ENCODE assay signal across 9 mouse cellular contexts in genomic region chr6:134876795-134877194, GRCm38 (mm10). TPM values are rescaled to one million over a fixed set of nuclear protein-coding genes. Genes with fewer than 3 reads are reported as not detected.
A peak's percentile ranks its signal among the peaks of the same experiment; 100 is the strongest.
DNase-seq lines count a peak whose midpoint lies in the region; ATAC-seq and TF ChIP-seq lines count a peak whose summit lies in the region.
"Had no signal": no experiment of that assay in that cellular context is flagged by ENCODE, and none has a peak within 500 bp of the region (broad histone marks: within the 10 kb centered on the region; RNA-seq: fewer than 3 reads in every experiment).

No protein-coding gene starts in this region.

- no peak overlapping the region for H3K4me2 ChIP-seq in kidney, embryonic 14.5 days (replicated peaks; ENCODE audit: low read depth, low read length)
- H3K4me2 ChIP-seq: embryonic facial prominence, embryonic 12.5 days had no signal

- no peaks in the 10 kb centered on the region for H3K27me3 ChIP-seq in kidney, adult 2 months (replicated peaks; ENCODE audit: control insufficient read depth, insufficient read depth, low read length)
- H3K27me3 ChIP-seq in kidney, embryonic 14.5 days (ENCODE audit: control insufficient read depth, insufficient read depth, low read length): no peaks in the 10 kb centered on the region
- H3K27me3 ChIP-seq: embryonic facial prominence, embryonic 12.5 days had no signal

- intact Hi-C loops in left cerebral cortex, postnatal 4 days (cut with DNase I): no loop called here

- H3K4me1 ChIP-seq in kidney, adult 2 months (ENCODE audit: control insufficient read depth, insufficient read depth, low read length): peaks cover 7% of the 10 kb centered on the region
- H3K4me1 ChIP-seq in kidney, embryonic 14.5 days (ENCODE audit: control insufficient read depth, insufficient read depth, low read length): no peaks in the 10 kb centered on the region
- no peaks in the 10 kb centered on the region for H3K4me1 ChIP-seq in ES-E14 (ENCODE audit: control insufficient read depth in 2 of 2, insufficient read depth in 2 of 2, low read length in 2 of 2, poor library complexity in 1 of 2)
- H3K4me1 ChIP-seq in cortical plate, adult 2 months (ENCODE audit: control insufficient read depth, insufficient read depth, low read length): peaks cover 5% of the 10 kb centered on the region; the same call in 1 of the 2 replicates

- H3K9me3 ChIP-seq in kidney, embryonic 14.5 days (ENCODE audit: control insufficient read depth, low read length): no peaks in the 10 kb centered on the region
- H3K9me3 ChIP-seq in ES-E14 (ENCODE audit: control insufficient read depth, insufficient read depth, low read depth, low read length): no peaks in the 10 kb centered on the region
- H3K9me3 ChIP-seq: embryonic facial prominence, embryonic 12.5 days had no signal

- H3K36me3 ChIP-seq in kidney, adult 2 months (ENCODE audit: control insufficient read depth, insufficient read depth, low read length): no peaks in the 10 kb centered on the region
- no peaks in the 10 kb centered on the region for H3K36me3 ChIP-seq in kidney, embryonic 14.5 days (ENCODE audit: control insufficient read depth, insufficient read depth, low read length)
- 0 out of 2 replicates have a peak, but pooled peaks cover 2% of the 10 kb centered on the region for H3K36me3 ChIP-seq in ES-E14 (ENCODE audit: control insufficient read depth, insufficient read depth, low read length, poor library complexity, severe bottlenecking)

- peak; percentile 70 for DNase-seq in kidney, adult 2 months
- DNase-seq in ES-E14 (ENCODE audit: low read depth, low spot score): no peak
- DNase-seq in left cerebral cortex, postnatal 4 days: no peak
- DNase-seq in ovary, postnatal 36 days (ENCODE audit: low spot score): no peak
- DNase-seq in yolk sac, embryonic 10.5 days (ENCODE audit: low spot score): no peak

- no peak for TF ChIP-seq POLR2A in kidney, adult 2 months (IDR thresholded peaks at IDR 0.05; ENCODE audit: low read depth, low read length)
- TF ChIP-seq POLR2A in cortical plate, adult 2 months (IDR thresholded peaks at IDR 0.05; ENCODE audit: extremely low read depth, insufficient read depth, low read length): no peak

- ATAC-seq in kidney, embryonic 14.5 days (ENCODE audit: low FRiP score, low TSS enrichment): no peak
- peak; percentile 70 for ATAC-seq in megakaryocyte, adult 5-6 weeks (ENCODE audit: poor library complexity, severe bottlenecking)

- no peak overlapping the region for H3K4me3 ChIP-seq in kidney, adult 2 months (ENCODE audit: insufficient read depth, low read depth, low read length)
- no peak overlapping the region for H3K4me3 ChIP-seq in kidney, embryonic 14.5 days (ENCODE audit: low read length)
- no peak overlapping the region for H3K4me3 ChIP-seq in ES-E14 (ENCODE audit: insufficient read depth in 1 of 2, low read depth in 1 of 2, low read length in 2 of 2, poor library complexity in 1 of 2, severe bottlenecking in 1 of 2)
- no peak overlapping the region for H3K4me3 ChIP-seq in cortical plate, adult 2 months (ENCODE audit: insufficient read depth, low read length)
- H3K4me3 ChIP-seq: embryonic facial prominence, embryonic 12.5 days had no signal

- peak; percentile 56 for TF ChIP-seq CTCF in kidney, adult 2 months (conservative IDR thresholded peaks at IDR 0.05; ENCODE audit: insufficient read depth, insufficient read length, low read depth, low read length)
- TF ChIP-seq CTCF in cortical plate, adult 2 months (IDR thresholded peaks at IDR 0.05; ENCODE audit: extremely low read depth, insufficient read depth, low read length): peak; percentile 26; the same call in 1 of the 2 replicates

- no peak overlapping the region for H3K27ac ChIP-seq in kidney, adult 2 months (ENCODE audit: insufficient read depth, low read depth, low read length)
- no peak overlapping the region for H3K27ac ChIP-seq in kidney, embryonic 14.5 days (ENCODE audit: low read depth, low read length)
- H3K27ac ChIP-seq in ES-E14 (ENCODE audit: insufficient read depth, low read depth, low read length, poor library complexity, severe bottlenecking): no peak overlapping the region
- H3K27ac ChIP-seq in cortical plate, adult 2 months (ENCODE audit: insufficient read depth, low read length): no peak overlapping the region
- H3K27ac ChIP-seq: embryonic facial prominence, embryonic 12.5 days had no signal

- 54% methylated on average over 6 of the region's 6 CpGs for WGBS in kidney, adult 2 months
- 80% methylated on average over 6 of the region's 6 CpGs for WGBS in kidney, embryonic 14.5 days

- in situ Hi-C loops in ES-E14 (cut with MboI; ENCODE audit: low sequenced_read_pairs in 2 of 2, unreplicated experiment in 2 of 2): no loop called here

- H3K9ac ChIP-seq in kidney, embryonic 14.5 days (ENCODE audit: low read depth, low read length): no peak overlapping the region
- no peak overlapping the region for H3K9ac ChIP-seq in ES-E14 (ENCODE audit: insufficient read depth, low read depth, low read length, poor library complexity, severe bottlenecking)
- H3K9ac ChIP-seq: embryonic facial prominence, embryonic 12.5 days had no signal

TF ChIP-seq in ES-E14, 5 proteins besides CTCF, POLR2A, EP300 and RAD21:
- TF ChIP-seq ZC3H11A (IDR thresholded peaks at IDR 0.05; ENCODE audit: borderline replicate concordance, low read depth, low read length) (0 out of 2 replicates have a peak, but pooled peaks have one; percentile 14), CHD2 (IDR thresholded peaks at IDR 0.05; ENCODE audit: low read depth, low read length) (no peak)

RNA-seq across cellular contexts. Expression of gene Gpr19, which starts 21.6 kb away (rescaled TPM):
- polyA plus RNA-seq in kidney, adult 2 months (2012; rRNA removed): 6.4 and 7.9 TPM in 2 replicates
- polyA plus RNA-seq in kidney, embryonic 14.5 days (2014; fragmentation: Nextera tagmentation; extraction: Ambion mirVana): 12.1 and 13.1 TPM in 2 replicates
- 34.7 and 36.3 TPM in 2 replicates for total RNA-seq in ES-E14 (2012; rRNA removed)
- 24.4 and 24.5 TPM in 2 replicates for polyA plus RNA-seq in cortical plate, adult 2 months (2012; rRNA removed)
- total RNA-seq in megakaryocyte, adult 5-6 weeks (2015): 7.4 and 9.8 TPM in 2 replicates
- total RNA-seq in megakaryocyte, adult 5-6 weeks (2017): 7.7 and 11.0 TPM in 2 replicates
- total RNA-seq in left cerebral cortex, postnatal 4 days (2021): 10 to 100 TPM; 24.5 to 29.3 TPM

RNA-seq across cellular contexts. Expression of gene Cdkn1b, which starts 43.4 kb away (rescaled TPM):
- 15.9 and 17.1 TPM in 2 replicates for polyA plus RNA-seq in kidney, adult 2 months (2012; rRNA removed)
- 14.5 and 15.3 TPM in 2 replicates for polyA plus RNA-seq in kidney, embryonic 14.5 days (2014; fragmentation: Nextera tagmentation; extraction: Ambion mirVana)
- 10.7 and 15.4 TPM in 2 replicates for total RNA-seq in ES-E14 (2012; rRNA removed)
- 20.0 and 20.6 TPM in 2 replicates for polyA plus RNA-seq in cortical plate, adult 2 months (2012; rRNA removed)
- total RNA-seq in megakaryocyte, adult 5-6 weeks (2015): 44.0 and 52.2 TPM in 2 replicates
- total RNA-seq in megakaryocyte, adult 5-6 weeks (2017): 92.3 and 104 TPM in 2 replicates
- total RNA-seq in left cerebral cortex, postnatal 4 days (2021): 10 to 100 TPM; 55.5 to 62.2 TPM

RNA-seq across cellular contexts. Expression of gene Crebl2, which starts 46.8 kb away (rescaled TPM):
- polyA plus RNA-seq in kidney, adult 2 months (2012; rRNA removed): 20.4 and 26.1 TPM in 2 replicates
- polyA plus RNA-seq in kidney, embryonic 14.5 days (2014; fragmentation: Nextera tagmentation; extraction: Ambion mirVana): 1.7 and 2.0 TPM in 2 replicates
- total RNA-seq in ES-E14 (2012; rRNA removed): 4.3 TPM in 2 replicates
- 32.2 and 32.7 TPM in 2 replicates for polyA plus RNA-seq in cortical plate, adult 2 months (2012; rRNA removed)
- 3.1 and 4.5 TPM in 2 replicates for total RNA-seq in megakaryocyte, adult 5-6 weeks (2015)
- 6.7 and 6.8 TPM in 2 replicates for total RNA-seq in megakaryocyte, adult 5-6 weeks (2017)
- total RNA-seq in left cerebral cortex, postnatal 4 days (2021): 1 to 10 TPM; 6.5 to 8.1 TPM
